Mouse (Mus musculus) forebrain, embryonic 13.5 days (tissue): ENCODE results near the gene Rpap3. TPM values are rescaled to one million over a fixed set of nuclear protein-coding genes. Genes with fewer than 3 reads are reported as not detected.
A peak's percentile ranks its signal among the peaks of the same experiment; 100 is the strongest.

Experiments used
- ATAC-seq: fragments of 200-750 bp; cut with Nextera tagmentation; 2 replicates; pipeline ENCODE4 v1.8.0; 2017
- H3K27ac ChIP-seq: fragments of 300-500 bp; sonication (generic); 2 replicates; pipeline ENCODE4 v1.5.1; 2015; ENCODE audit warnings: inconsistent platforms, mild to moderate bottlenecking, moderate library complexity
- H3K27me3 ChIP-seq: fragments of 300-500 bp; sonication (generic); 2 replicates; pipeline ENCODE4 v1.6.1; 2015; ENCODE audit warnings: mild to moderate bottlenecking, inconsistent platforms
- H3K36me3 ChIP-seq: fragments of 300-500 bp; sonication (generic); 2 replicates; pipeline ENCODE4 v1.6.1; 2015; ENCODE audit warnings: mild to moderate bottlenecking, inconsistent platforms; ENCODE audit not compliant: poor library complexity, severe bottlenecking
- H3K4me1 ChIP-seq: fragments of 300-500 bp; sonication (generic); 2 replicates; pipeline ENCODE4 v1.6.1; 2015; ENCODE audit warnings: inconsistent platforms
- H3K4me2 ChIP-seq: fragments of 300-500 bp; sonication (generic); 2 replicates; pipeline ENCODE4 v1.6.1; 2015; ENCODE audit warnings: inconsistent platforms, mild to moderate bottlenecking, moderate library complexity
- H3K4me3 ChIP-seq: fragments of 300-500 bp; sonication (generic); 2 replicates; pipeline ENCODE4 v1.5.1; 2015; ENCODE audit warnings: mild to moderate bottlenecking, inconsistent platforms
- H3K9ac ChIP-seq: fragments of 300-500 bp; sonication (generic); 2 replicates; pipeline ENCODE4 v1.6.1; 2015; ENCODE audit warnings: mild to moderate bottlenecking, inconsistent platforms
- H3K9me3 ChIP-seq: fragments of 300-500 bp; sonication (generic); replicated peaks from 2 replicates; pipeline ENCODE4 v1.6.1; 2016; ENCODE audit warnings: inconsistent platforms
- WGBS: fragments of 180-500 bp; shearing (Covaris S2); methylation state at CpG from one replicate; pipeline ENCODE4 v1.1.7; 2015; 5-methylcytosine and 5-hydroxymethylcytosine counted together
- polyA plus RNA-seq: library from polyadenylated mRNA; unstranded; fragments of >200 nt; fragmentation: Nextera tagmentation; extraction: Ambion mirVana; gene quantifications from 2 replicates; pipeline ENCODE4 v1.2.1, GENCODE M21; 2015

The Rpap3 gene
- 30.1 and 32.7 TPM in 2 replicates for polyA plus RNA-seq

GRCm38 (mm10) chr15:97705211-97706050 is at the start of gene Rpap3:
Gene Rpap3, minus strand, starts transcription at chr15:97705825.
- Histone ChIP-seq H3K4me3 (peak within 1 kb of the TSS; percentile 96), H3K9ac (peak within 1 kb of the TSS; percentile 97), H3K4me1 (peaks cover 20% of the 10 kb centered on the region), H3K27me3 (no peaks in the 10 kb centered on the region), H3K36me3 (peaks cover 24% of the 10 kb centered on the region), H3K4me2 (peak within 1 kb of the TSS; percentile 84), H3K9me3 (no peaks in the 10 kb centered on the region), H3K27ac (no peak within 1 kb of the TSS)
- under 1% methylated on average over 68 of the region's 71 CpGs for WGBS
- ATAC-seq, result peak; percentile 97

- Histone ChIP-seq H3K36me3 (no peaks in the 10 kb centered on the region), H3K9me3 (no peaks in the 10 kb centered on the region), H3K27ac (no peak overlapping the region), H3K4me2 (no peak overlapping the region), H3K4me3 (no peak overlapping the region), H3K4me1 (peaks cover 15% of the 10 kb centered on the region), H3K9ac (no peak overlapping the region), H3K27me3 (no peaks in the 10 kb centered on the region)
- no peak for ATAC-seq
- 59% methylated on average over 8 of the region's 8 CpGs for WGBS
Observed at GRCm38 (mm10) chr15:97755361-97755760, 49.7 kb upstream of the Rpap3 start.

GRCm38 (mm10) chr15:97754476-97754875 is 48.9 kb upstream of the Rpap3 start:
- Histone ChIP-seq H3K4me2 (no peak overlapping the region), H3K4me1 (peaks cover 21% of the 10 kb centered on the region), H3K27me3 (no peaks in the 10 kb centered on the region), H3K4me3 (no peak overlapping the region), H3K9ac (no peak overlapping the region), H3K27ac (no peak overlapping the region), H3K36me3 (no peaks in the 10 kb centered on the region), H3K9me3 (no peaks in the 10 kb centered on the region)
- 62% methylated on average over 6 of the region's 6 CpGs for WGBS
- no peak for ATAC-seq

GRCm38 (mm10) chr15:97752491-97752890 is 46.9 kb upstream of the Rpap3 start:
- Histone ChIP-seq H3K27ac (no peak overlapping the region), H3K36me3 (no peaks in the 10 kb centered on the region), H3K4me2 (no peak overlapping the region), H3K4me1 (peaks cover 27% of the 10 kb centered on the region), H3K9me3 (no peaks in the 10 kb centered on the region), H3K27me3 (no peaks in the 10 kb centered on the region), H3K9ac (no peak overlapping the region), H3K4me3 (no peak overlapping the region)
- 92% methylated on average over 5 of the region's 5 CpGs for WGBS
- ATAC-seq, result no peak

GRCm38 (mm10) chr15:97751676-97752075 is 46.1 kb upstream of the Rpap3 start:
- H3K9me3 ChIP-seq, result no peaks in the 10 kb centered on the region
- H3K27me3 ChIP-seq, result no peaks in the 10 kb centered on the region
- no peak overlapping the region for H3K27ac ChIP-seq
- ATAC-seq, result no peak
- 84% methylated on average over 2 of the region's 2 CpGs for WGBS
- H3K4me2 ChIP-seq, result no peak overlapping the region
- H3K4me1 ChIP-seq, result peaks cover 27% of the 10 kb centered on the region
- H3K4me3 ChIP-seq, result no peak overlapping the region
- H3K9ac ChIP-seq, result no peak overlapping the region
- H3K36me3 ChIP-seq, result no peaks in the 10 kb centered on the region

- H3K9me3 ChIP-seq, result no peaks in the 10 kb centered on the region
- peak overlapping the region; percentile 74 for H3K27ac ChIP-seq
- ATAC-seq, result peak; percentile 87
- H3K4me3 ChIP-seq, result no peak overlapping the region
- 19% methylated on average over 12 of the region's 12 CpGs for WGBS
- H3K4me2 ChIP-seq, result peak overlapping the region; percentile 18; the same call in 1 of the 2 replicates
- peak overlapping the region; percentile 21; the same call in 1 of the 2 replicates for H3K9ac ChIP-seq
- H3K4me1 ChIP-seq, result peaks cover 27% of the 10 kb centered on the region
- no peaks in the 10 kb centered on the region for H3K36me3 ChIP-seq
- H3K27me3 ChIP-seq, result no peaks in the 10 kb centered on the region
Observed at GRCm38 (mm10) chr15:97750697-97751096, 45.1 kb upstream of the Rpap3 start.

GRCm38 (mm10) chr15:97749841-97750240 is 44.2 kb upstream of the Rpap3 start:
- Histone ChIP-seq H3K4me2 (peak overlapping the region; percentile 18; the same call in 1 of the 2 replicates), H3K9me3 (no peaks in the 10 kb centered on the region), H3K9ac (no peak overlapping the region), H3K36me3 (no peaks in the 10 kb centered on the region), H3K4me3 (no peak overlapping the region), H3K27me3 (no peaks in the 10 kb centered on the region), H3K27ac (0 out of 2 replicates have a peak overlapping the region, but pooled peaks have one; percentile 74), H3K4me1 (peaks cover 27% of the 10 kb centered on the region)
- 89% methylated on average over 13 of the region's 13 CpGs for WGBS
- 0 out of 2 replicates have a peak, but pooled peaks have one; percentile 4 for ATAC-seq

- Histone ChIP-seq H3K4me3 (no peak overlapping the region), H3K27ac (no peak overlapping the region), H3K9me3 (no peaks in the 10 kb centered on the region), H3K4me1 (peaks cover 25% of the 10 kb centered on the region), H3K9ac (no peak overlapping the region), H3K27me3 (no peaks in the 10 kb centered on the region), H3K4me2 (no peak overlapping the region), H3K36me3 (no peaks in the 10 kb centered on the region)
- ATAC-seq, result no peak
- WGBS, result 92% methylated on average over 9 of the region's 9 CpGs
Observed at GRCm38 (mm10) chr15:97749397-97749796, 43.8 kb upstream of the Rpap3 start.

GRCm38 (mm10) chr15:97748964-97749363 is 43.3 kb upstream of the Rpap3 start:
- H3K9me3 ChIP-seq, result no peaks in the 10 kb centered on the region
- WGBS, result 85% methylated on average over 4 of the region's 4 CpGs
- no peaks in the 10 kb centered on the region for H3K27me3 ChIP-seq
- H3K4me1 ChIP-seq, result peaks cover 22% of the 10 kb centered on the region
- H3K9ac ChIP-seq, result no peak overlapping the region
- no peak overlapping the region for H3K4me2 ChIP-seq
- no peaks in the 10 kb centered on the region for H3K36me3 ChIP-seq
- ATAC-seq, result no peak
- H3K4me3 ChIP-seq, result no peak overlapping the region
- no peak overlapping the region for H3K27ac ChIP-seq

GRCm38 (mm10) chr15:97748309-97748708 is 42.7 kb upstream of the Rpap3 start:
- no peaks in the 10 kb centered on the region for H3K36me3 ChIP-seq
- WGBS, result 50% methylated on average over 10 of the region's 10 CpGs
- no peaks in the 10 kb centered on the region for H3K9me3 ChIP-seq
- H3K4me2 ChIP-seq, result no peak overlapping the region
- H3K27me3 ChIP-seq, result no peaks in the 10 kb centered on the region
- no peak for ATAC-seq
- no peak overlapping the region for H3K4me3 ChIP-seq
- H3K9ac ChIP-seq, result no peak overlapping the region
- no peak overlapping the region for H3K27ac ChIP-seq
- H3K4me1 ChIP-seq, result peaks cover 22% of the 10 kb centered on the region

GRCm38 (mm10) chr15:97747486-97747885 is 41.9 kb upstream of the Rpap3 start:
- H3K27ac ChIP-seq, result no peak overlapping the region
- no peak overlapping the region for H3K4me2 ChIP-seq
- H3K9me3 ChIP-seq, result no peaks in the 10 kb centered on the region
- ATAC-seq, result no peak
- no peaks in the 10 kb centered on the region for H3K27me3 ChIP-seq
- no peak overlapping the region for H3K9ac ChIP-seq
- H3K4me3 ChIP-seq, result no peak overlapping the region
- peaks cover 22% of the 10 kb centered on the region for H3K4me1 ChIP-seq
- no peaks in the 10 kb centered on the region for H3K36me3 ChIP-seq
- 88% methylated on average over 4 of the region's 4 CpGs for WGBS

GRCm38 (mm10) chr15:97746748-97747147 is 41.1 kb upstream of the Rpap3 start:
- Histone ChIP-seq H3K4me2 (no peak overlapping the region), H3K4me1 (peaks cover 25% of the 10 kb centered on the region), H3K9me3 (no peaks in the 10 kb centered on the region), H3K27ac (no peak overlapping the region), H3K4me3 (no peak overlapping the region), H3K36me3 (no peaks in the 10 kb centered on the region), H3K9ac (no peak overlapping the region), H3K27me3 (no peaks in the 10 kb centered on the region)
- WGBS, result 95% methylated on average over 24 of the region's 24 CpGs
- no peak for ATAC-seq
